Mouse (Mus musculus): ENCODE data around the gene Ppp2r5e. TPM values are rescaled to one million over a fixed set of nuclear protein-coding genes. Genes with fewer than 3 reads are reported as not detected.

Ppp2r5e gene
- polyA plus RNA-seq, 1 experiment from 2014 or later = 7.8 TPM

DNA sequence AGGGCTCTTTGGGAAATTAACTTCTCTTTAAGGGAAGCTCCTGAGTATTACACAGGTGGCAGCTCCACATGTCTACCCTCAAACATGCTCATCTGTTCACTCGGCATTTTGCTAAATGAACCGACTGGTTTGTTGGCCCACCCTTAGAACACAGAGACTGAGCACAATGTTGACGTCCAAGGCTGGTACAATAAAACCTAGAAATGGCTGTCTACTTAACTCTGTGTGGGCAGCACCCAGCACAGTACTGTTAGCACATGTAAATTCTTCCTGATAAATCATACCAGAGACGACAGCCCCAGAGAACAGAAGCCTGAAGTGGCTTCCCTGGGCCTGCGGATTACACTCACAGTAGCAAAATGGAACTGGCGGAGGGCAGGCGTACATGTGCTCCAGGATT, 59.5 kb downstream of the Ppp2r5e start:
- Histone ChIP-seq H3K4me3 (replicated peaks; ENCODE audit: low read length) (no peak overlapping the region), H3K9ac (ENCODE audit: low read length) (no peak overlapping the region), H3K4me1 (ENCODE audit: control insufficient read depth, insufficient read depth, low read length) (peaks cover 22% of the 10 kb centered on the region), H3K27ac (ENCODE audit: low read length) (peak overlapping the region; percentile 19; the same call in 1 of the 2 replicates), H3K4me2 (ENCODE audit: low read depth, low read length) (no peak overlapping the region), H3K36me3 (ENCODE audit: control insufficient read depth, insufficient read depth, low read length) (no peaks in the 10 kb centered on the region), H3K27me3 (ENCODE audit: control insufficient read depth, insufficient read depth, low read length) (no peaks in the 10 kb centered on the region), H3K9me3 (replicated peaks; ENCODE audit: control insufficient read depth, low read length) (no peaks in the 10 kb centered on the region)
- 63% methylated on average over 7 of the region's 7 CpGs for WGBS
- ATAC-seq (ENCODE audit: insufficient read depth, low FRiP score) = no peak

DNA sequence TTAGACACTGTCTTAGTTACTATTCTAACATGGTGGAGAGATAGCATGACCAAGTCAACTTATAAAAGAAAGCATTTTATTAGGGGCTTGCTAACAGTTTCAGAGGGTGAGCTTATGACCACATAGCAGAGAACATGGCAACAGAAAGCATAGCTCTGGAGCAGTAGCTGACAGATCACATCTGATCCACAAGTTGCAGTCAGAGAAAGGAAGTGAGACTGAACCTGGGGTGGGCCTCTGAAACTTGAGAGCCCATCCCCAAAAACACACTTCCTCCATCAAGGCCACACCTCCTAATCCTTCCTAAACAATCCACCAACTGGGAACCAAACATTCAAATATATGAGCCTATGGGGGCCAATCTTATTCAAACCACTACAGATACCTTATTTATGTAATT, 62.9 kb downstream of the Ppp2r5e start:
- peaks cover 45% of the 10 kb centered on the region for H3K4me1 ChIP-seq (ENCODE audit: control insufficient read depth, insufficient read depth, low read length)
- no peaks in the 10 kb centered on the region for H3K9me3 ChIP-seq (replicated peaks; ENCODE audit: control insufficient read depth, low read length)
- no peak overlapping the region for H3K9ac ChIP-seq (ENCODE audit: low read length)
- H3K27me3 ChIP-seq (ENCODE audit: control insufficient read depth, insufficient read depth, low read length) = no peaks in the 10 kb centered on the region
- ATAC-seq (ENCODE audit: insufficient read depth, low FRiP score) = no peak
- no peaks in the 10 kb centered on the region for H3K36me3 ChIP-seq (ENCODE audit: control insufficient read depth, insufficient read depth, low read length)
- no peak overlapping the region for H3K4me3 ChIP-seq (replicated peaks; ENCODE audit: low read length)
- H3K4me2 ChIP-seq (ENCODE audit: low read depth, low read length) = no peak overlapping the region
- H3K27ac ChIP-seq (ENCODE audit: low read length) = no peak overlapping the region

DNA sequence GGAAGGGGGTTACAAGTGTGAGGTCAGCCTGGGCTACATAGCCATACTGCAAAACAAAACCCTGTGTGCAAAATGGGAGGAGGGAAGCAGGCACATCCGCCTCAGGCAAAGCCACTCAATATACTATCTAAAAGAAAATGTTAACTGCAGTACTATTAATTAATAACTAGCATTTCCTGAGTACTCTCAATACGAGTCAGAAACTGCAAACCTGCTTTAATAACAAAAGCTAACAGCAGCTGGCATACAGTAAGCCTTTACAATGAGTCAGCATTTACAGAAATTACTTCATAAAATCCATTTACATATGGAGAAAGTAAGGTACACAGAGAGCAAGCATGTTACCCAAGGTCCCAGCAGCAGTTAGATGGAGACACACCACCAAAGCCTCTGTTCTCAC, 64.2 kb downstream of the Ppp2r5e start:
- WGBS = 45% methylated on average over 2 of the region's 2 CpGs

DNA sequence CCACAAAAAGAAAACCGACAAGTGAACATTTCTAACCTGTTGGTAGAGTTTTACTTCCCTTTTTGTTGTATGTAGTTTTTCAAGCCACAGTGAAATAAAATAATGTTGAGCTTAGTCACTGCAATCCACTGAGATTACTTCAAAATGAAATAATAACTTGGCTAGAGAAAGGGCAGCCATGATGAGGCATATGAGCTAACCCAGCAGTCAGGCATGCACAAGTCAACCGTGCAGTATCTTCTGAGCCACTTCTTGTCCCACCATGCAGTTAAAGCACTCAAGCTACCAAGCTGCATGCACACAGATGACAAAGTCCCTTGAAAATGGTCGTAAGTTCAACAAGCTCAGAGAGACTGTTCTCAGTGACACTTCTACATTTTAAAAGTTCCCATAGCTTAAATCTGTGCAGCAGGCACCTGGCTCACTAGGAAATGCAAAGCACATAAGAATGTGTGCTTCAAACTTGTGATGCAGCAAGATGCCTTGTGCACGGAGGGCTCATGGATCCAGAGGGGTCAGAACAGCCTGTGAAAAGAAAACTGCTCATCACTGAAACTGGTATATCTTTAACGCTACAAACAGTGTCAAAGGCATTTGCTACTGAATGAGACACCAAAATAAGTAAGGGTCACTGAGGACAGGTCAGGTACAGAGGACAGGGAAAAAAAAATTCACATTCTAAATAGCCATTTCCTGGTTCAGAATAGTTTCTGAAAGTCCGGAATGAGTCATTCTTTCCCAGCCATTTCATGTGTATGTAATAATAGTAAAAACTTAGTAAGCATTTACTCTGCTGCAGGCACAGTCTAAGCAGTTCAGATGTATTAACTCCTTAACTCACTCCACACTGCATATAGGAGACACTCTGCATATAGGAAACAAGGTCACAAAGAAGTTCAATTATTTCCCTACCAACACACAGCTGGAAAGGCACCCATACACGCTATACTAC, 66.9 kb downstream of the Ppp2r5e start:
- Histone ChIP-seq H3K27me3 (ENCODE audit: control insufficient read depth, insufficient read depth, low read length) (no peaks in the 10 kb centered on the region), H3K36me3 (ENCODE audit: control insufficient read depth, insufficient read depth, low read length) (no peaks in the 10 kb centered on the region), H3K9me3 (replicated peaks; ENCODE audit: control insufficient read depth, low read length) (no peaks in the 10 kb centered on the region), H3K27ac (ENCODE audit: low read length) (peak overlapping the region; percentile 73), H3K4me2 (ENCODE audit: low read depth, low read length) (no peak overlapping the region), H3K4me1 (ENCODE audit: control insufficient read depth, insufficient read depth, low read length) (peaks cover 29% of the 10 kb centered on the region), H3K9ac (ENCODE audit: low read length) (no peak overlapping the region), H3K4me3 (replicated peaks; ENCODE audit: low read length) (no peak overlapping the region)
- 70% methylated on average over 7 of the region's 7 CpGs for WGBS
- ATAC-seq (ENCODE audit: insufficient read depth, low FRiP score) = peak; percentile 69; the same call in 1 of the 2 replicates

More for the DNA sequence above, 64.2 kb downstream of the Ppp2r5e start:
- Histone ChIP-seq H3K27me3 (ENCODE audit: control insufficient read depth, insufficient read depth, low read length) (no peaks in the 10 kb centered on the region), H3K4me2 (ENCODE audit: low read depth, low read length) (no peak overlapping the region), H3K9ac (ENCODE audit: low read length) (no peak overlapping the region), H3K4me3 (replicated peaks; ENCODE audit: low read length) (no peak overlapping the region), H3K36me3 (ENCODE audit: control insufficient read depth, insufficient read depth, low read length) (no peaks in the 10 kb centered on the region), H3K27ac (ENCODE audit: low read length) (peak overlapping the region; percentile 53; the same call in 1 of the 2 replicates), H3K9me3 (replicated peaks; ENCODE audit: control insufficient read depth, low read length) (no peaks in the 10 kb centered on the region), H3K4me1 (ENCODE audit: control insufficient read depth, insufficient read depth, low read length) (peaks cover 35% of the 10 kb centered on the region)
- no peak; the same call in 1 of the 2 replicates for ATAC-seq (ENCODE audit: insufficient read depth, low FRiP score)

DNA sequence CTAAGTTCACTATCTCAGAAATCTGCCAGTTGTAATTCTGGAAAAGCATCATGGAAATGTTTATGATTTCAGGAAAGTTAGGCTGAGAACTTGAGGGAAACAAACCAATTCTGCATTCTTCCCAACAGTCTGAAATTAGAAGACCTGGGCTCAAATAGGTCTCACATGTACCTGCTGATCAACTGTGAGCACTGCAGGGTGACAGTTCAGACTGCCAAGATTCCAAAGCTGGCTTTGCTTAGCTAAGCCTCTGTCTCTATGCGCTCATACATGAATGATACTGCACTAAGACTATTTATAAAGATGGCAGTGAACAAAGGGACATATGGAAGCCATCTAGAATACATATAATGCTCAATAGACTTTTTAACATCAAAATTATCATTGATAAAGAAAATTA, 67.7 kb downstream of the Ppp2r5e start:
- H3K27ac ChIP-seq (ENCODE audit: low read length) = no peak overlapping the region; the same call in 1 of the 2 replicates
- H3K9me3 ChIP-seq (replicated peaks; ENCODE audit: control insufficient read depth, low read length) = no peaks in the 10 kb centered on the region
- peaks cover 29% of the 10 kb centered on the region for H3K4me1 ChIP-seq (ENCODE audit: control insufficient read depth, insufficient read depth, low read length)
- H3K27me3 ChIP-seq (ENCODE audit: control insufficient read depth, insufficient read depth, low read length) = no peaks in the 10 kb centered on the region
- H3K36me3 ChIP-seq (ENCODE audit: control insufficient read depth, insufficient read depth, low read length) = no peaks in the 10 kb centered on the region
- WGBS = 77% methylated on average over 1 of the region's 1 CpGs
- no peak overlapping the region for H3K4me2 ChIP-seq (ENCODE audit: low read depth, low read length)
- no peak overlapping the region for H3K9ac ChIP-seq (ENCODE audit: low read length)
- H3K4me3 ChIP-seq (replicated peaks; ENCODE audit: low read length) = no peak overlapping the region
- ATAC-seq (ENCODE audit: insufficient read depth, low FRiP score) = no peak

DNA sequence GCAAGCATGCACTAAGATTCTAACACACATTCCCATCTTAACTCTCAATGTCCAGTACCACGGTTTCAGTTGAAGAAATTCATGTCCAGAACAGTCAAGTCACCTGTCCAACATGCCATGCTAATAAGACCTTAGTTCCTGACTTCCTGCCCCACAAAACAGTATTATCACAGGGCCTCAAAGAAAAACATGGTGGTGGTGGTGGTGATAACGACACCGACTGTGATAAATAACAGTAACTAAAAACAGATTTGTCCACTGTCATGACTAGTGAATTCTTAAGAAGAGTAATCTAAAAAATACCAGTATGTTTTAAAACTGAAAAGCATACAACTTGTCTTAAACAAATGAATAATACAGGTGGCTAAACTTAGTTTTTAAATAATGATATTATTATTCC, 71.8 kb downstream of the Ppp2r5e start:
- H3K36me3 ChIP-seq (ENCODE audit: control insufficient read depth, insufficient read depth, low read length) = no peaks in the 10 kb centered on the region
- H3K27me3 ChIP-seq (ENCODE audit: control insufficient read depth, insufficient read depth, low read length) = no peaks in the 10 kb centered on the region
- no peaks in the 10 kb centered on the region for H3K9me3 ChIP-seq (replicated peaks; ENCODE audit: control insufficient read depth, low read length)
- 60% methylated on average over 3 of the region's 3 CpGs for WGBS
- no peak overlapping the region for H3K4me3 ChIP-seq (replicated peaks; ENCODE audit: low read length)
- no peak for ATAC-seq (ENCODE audit: insufficient read depth, low FRiP score)
- no peak overlapping the region for H3K4me2 ChIP-seq (ENCODE audit: low read depth, low read length)
- H3K4me1 ChIP-seq (ENCODE audit: control insufficient read depth, insufficient read depth, low read length) = peaks cover 14% of the 10 kb centered on the region
- no peak overlapping the region for H3K9ac ChIP-seq (ENCODE audit: low read length)
- no peak overlapping the region for H3K27ac ChIP-seq (ENCODE audit: low read length)

DNA sequence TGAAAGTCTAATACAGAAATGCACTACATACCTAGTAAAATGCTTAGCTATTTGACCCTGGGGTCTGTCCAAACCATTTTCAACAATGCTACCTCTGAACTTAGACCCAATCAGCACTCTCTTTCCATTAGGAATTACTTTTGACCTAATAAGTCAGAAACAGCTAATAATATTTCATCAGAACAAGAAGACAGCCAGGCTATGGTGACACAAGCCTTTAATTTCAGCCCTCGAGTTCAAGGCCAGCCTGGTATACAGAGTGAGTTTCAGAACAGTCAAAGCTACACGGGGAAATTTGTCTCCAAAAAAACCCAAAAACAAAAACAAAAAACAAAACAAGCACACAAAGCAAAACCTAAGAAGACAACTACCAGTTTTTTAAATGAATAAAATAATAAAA, 73.1 kb downstream of the Ppp2r5e start:
- no peak overlapping the region for H3K4me2 ChIP-seq (ENCODE audit: low read depth, low read length)
- WGBS = 80% methylated on average over 2 of the region's 2 CpGs
- H3K36me3 ChIP-seq (ENCODE audit: control insufficient read depth, insufficient read depth, low read length) = no peaks in the 10 kb centered on the region
- H3K27ac ChIP-seq (ENCODE audit: low read length) = no peak overlapping the region
- H3K9ac ChIP-seq (ENCODE audit: low read length) = no peak overlapping the region
- H3K4me1 ChIP-seq (ENCODE audit: control insufficient read depth, insufficient read depth, low read length) = peaks cover 8% of the 10 kb centered on the region; the same call in 1 of the 2 replicates
- H3K27me3 ChIP-seq (ENCODE audit: control insufficient read depth, insufficient read depth, low read length) = no peaks in the 10 kb centered on the region
- no peak for ATAC-seq (ENCODE audit: insufficient read depth, low FRiP score)
- H3K4me3 ChIP-seq (replicated peaks; ENCODE audit: low read length) = no peak overlapping the region
- H3K9me3 ChIP-seq (replicated peaks; ENCODE audit: control insufficient read depth, low read length) = no peaks in the 10 kb centered on the region

DNA sequence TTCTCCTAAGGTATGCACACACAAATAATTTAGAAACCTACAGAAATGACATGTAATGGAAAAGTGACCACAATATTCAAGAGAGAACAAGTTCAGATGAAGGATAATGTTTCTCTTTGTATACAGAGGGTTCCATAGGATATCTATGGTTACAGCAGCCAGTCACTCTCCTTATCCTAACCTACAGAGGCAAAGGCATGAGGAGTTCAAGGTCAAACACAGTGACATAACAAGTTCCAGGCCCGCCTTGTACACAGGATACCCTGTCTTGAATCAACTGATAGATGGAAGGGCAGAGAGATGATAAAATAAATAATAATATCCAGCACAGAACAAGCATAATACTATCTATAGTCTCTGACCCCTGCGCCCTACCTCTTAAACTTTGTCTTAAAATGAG, 73.7 kb downstream of the Ppp2r5e start:
- H3K4me2 ChIP-seq (ENCODE audit: low read depth, low read length) = no peak overlapping the region
- ATAC-seq (ENCODE audit: insufficient read depth, low FRiP score) = no peak
- H3K27ac ChIP-seq (ENCODE audit: low read length) = no peak overlapping the region
- no peaks in the 10 kb centered on the region for H3K9me3 ChIP-seq (replicated peaks; ENCODE audit: control insufficient read depth, low read length)
- H3K9ac ChIP-seq (ENCODE audit: low read length) = no peak overlapping the region
- no peaks in the 10 kb centered on the region for H3K36me3 ChIP-seq (ENCODE audit: control insufficient read depth, insufficient read depth, low read length)
- WGBS = 81% methylated on average over 2 of the region's 2 CpGs
- H3K4me3 ChIP-seq (replicated peaks; ENCODE audit: low read length) = no peak overlapping the region
- no peaks in the 10 kb centered on the region for H3K27me3 ChIP-seq (ENCODE audit: control insufficient read depth, insufficient read depth, low read length)
- peaks cover 8% of the 10 kb centered on the region; the same call in 1 of the 2 replicates for H3K4me1 ChIP-seq (ENCODE audit: control insufficient read depth, insufficient read depth, low read length)

DNA sequence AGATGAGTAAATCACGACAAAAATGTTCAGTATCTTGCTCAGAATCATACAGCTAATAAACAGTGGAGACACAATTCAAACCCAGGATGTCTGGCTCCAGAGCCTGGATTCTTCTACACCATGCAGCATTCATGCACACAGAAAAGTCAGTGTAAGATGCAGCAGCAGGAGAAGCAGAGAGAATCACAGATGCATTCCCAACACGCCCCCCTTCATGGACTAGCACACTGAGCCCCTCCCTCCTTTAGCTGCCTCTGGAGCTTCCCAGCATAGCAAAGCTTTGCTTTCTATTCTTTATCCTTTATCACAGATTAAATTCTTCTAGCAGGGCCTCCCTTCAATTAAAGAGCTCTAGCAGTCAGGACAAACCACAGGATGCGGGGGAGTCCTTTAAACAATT, 75.7 kb downstream of the Ppp2r5e start:
- WGBS = 61% methylated on average over 3 of the region's 3 CpGs
- no peak overlapping the region for H3K4me3 ChIP-seq (replicated peaks; ENCODE audit: low read length)

More for the DNA sequence above, 75.7 kb downstream of the Ppp2r5e start:
- ATAC-seq (ENCODE audit: insufficient read depth, low FRiP score) = no peak
- no peaks in the 10 kb centered on the region for H3K9me3 ChIP-seq (replicated peaks; ENCODE audit: control insufficient read depth, low read length)
- no peaks in the 10 kb centered on the region for H3K36me3 ChIP-seq (ENCODE audit: control insufficient read depth, insufficient read depth, low read length)
- peaks cover 8% of the 10 kb centered on the region; the same call in 1 of the 2 replicates for H3K4me1 ChIP-seq (ENCODE audit: control insufficient read depth, insufficient read depth, low read length)
- no peak overlapping the region for H3K9ac ChIP-seq (ENCODE audit: low read length)
- peak overlapping the region; percentile 2; the same call in 1 of the 2 replicates for H3K27ac ChIP-seq (ENCODE audit: low read length)
- H3K27me3 ChIP-seq (ENCODE audit: control insufficient read depth, insufficient read depth, low read length) = no peaks in the 10 kb centered on the region
- no peak overlapping the region for H3K4me2 ChIP-seq (ENCODE audit: low read depth, low read length)
